Mouse (Mus musculus) G1E-ER4 (cell line): ENCODE data around the gene Mat2a. TPM values are rescaled to one million over a fixed set of nuclear protein-coding genes. Genes with fewer than 3 reads are reported as not detected.

Experiments used
- GATA1 ChIP-seq: IDR thresholded peaks from one replicate; pipeline ENCODE4 v1.8.0; 2012; ENCODE audit warnings: low read length, inconsistent platforms
- polyA plus RNA-seq: library from polyadenylated mRNA; stranded (reverse); fragments of >175 nt; gene quantifications from 2 replicates; pipeline ENCODE4 v1.2.3, GENCODE M21; 2012

The Mat2a gene
- polyA plus RNA-seq, 1 experiment, result 29.5 TPM

DNA sequence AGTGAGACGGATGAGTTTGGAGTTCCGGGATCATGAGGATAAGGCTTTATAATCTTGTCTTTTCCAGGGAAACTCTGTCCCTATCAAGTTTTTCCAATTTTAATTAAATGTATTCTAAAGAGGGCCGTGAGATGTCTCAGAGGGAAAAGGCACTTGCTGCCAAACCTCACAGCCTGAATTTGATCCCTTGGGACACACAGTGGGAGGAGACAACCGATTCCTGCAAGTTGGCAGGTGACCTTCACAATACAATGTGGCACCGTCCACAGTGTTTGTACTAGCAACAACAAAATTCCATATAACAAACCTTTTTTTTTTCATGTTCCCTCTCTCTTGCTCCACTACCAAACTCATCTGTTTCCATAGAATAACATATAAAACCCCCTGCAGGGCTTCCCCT is 19.6 kb upstream of the Mat2a start:
- no peak for TF ChIP-seq GATA1

DNA sequence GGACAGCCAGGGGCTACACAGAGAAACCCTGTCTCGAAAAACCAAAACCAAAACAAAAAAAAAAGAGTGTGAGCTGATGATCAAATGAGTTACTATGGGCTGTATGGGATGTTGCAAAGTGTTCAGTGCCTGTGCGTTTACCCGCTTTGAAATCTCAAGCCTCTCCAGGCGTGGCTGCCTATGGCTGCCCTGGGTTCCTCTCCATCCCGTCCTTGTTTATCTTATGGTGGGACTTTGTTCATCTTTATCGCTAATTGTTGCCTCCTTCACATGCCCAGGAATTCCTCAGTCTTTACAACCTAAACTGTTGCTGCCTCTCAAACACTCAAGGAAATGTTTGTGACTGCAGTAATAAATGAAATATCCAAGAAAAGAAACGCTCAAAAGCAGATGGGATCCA is 19.1 kb upstream of the Mat2a start:
- no peak for TF ChIP-seq GATA1

DNA sequence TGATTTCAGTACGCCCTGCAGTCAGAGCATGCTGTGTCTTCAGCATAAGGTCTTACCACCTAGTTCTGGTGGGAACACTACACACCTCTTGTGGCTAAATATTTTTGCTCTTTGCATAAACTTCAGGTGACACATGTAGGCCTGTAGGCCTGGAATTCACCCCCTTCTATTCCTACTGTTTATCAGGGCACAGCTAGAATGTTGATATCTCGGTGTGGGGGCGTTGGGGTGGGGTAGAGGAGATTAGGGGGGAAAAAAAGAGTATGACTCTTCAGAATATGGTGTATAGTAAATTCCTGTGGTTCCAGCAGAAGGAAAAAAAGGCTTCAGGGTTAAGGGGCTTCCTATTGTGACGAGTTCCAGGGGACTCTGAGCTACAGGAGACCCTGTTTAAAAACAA is 17.2 kb upstream of the Mat2a start:
- no peak for TF ChIP-seq GATA1

DNA sequence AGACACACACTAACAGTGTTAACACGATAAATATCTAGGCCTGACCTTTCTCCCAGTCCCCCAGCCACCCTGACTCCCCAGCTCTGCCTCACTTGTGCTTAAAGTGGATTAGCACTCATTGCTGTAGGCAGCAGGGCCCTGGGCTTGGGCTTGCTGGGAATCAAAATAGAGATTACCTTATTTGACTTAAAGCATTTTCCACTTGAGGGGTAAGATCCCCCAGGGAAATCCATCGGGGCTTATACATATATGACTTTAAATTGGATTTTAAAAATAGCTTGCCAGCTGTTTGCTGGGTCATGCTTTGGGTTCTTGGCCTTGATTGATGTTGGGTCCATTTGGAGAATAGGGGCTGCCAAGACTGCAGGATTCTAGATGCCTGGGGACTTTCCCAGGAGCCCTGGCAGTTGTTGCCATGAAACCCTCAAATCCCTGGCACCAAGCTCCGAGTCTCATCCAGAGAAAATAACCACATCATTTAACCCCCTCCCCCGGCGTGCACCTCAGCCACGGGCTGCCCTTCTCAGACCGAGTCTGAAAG is 15.5 kb upstream of the Mat2a start:
- no peak for TF ChIP-seq GATA1

DNA sequence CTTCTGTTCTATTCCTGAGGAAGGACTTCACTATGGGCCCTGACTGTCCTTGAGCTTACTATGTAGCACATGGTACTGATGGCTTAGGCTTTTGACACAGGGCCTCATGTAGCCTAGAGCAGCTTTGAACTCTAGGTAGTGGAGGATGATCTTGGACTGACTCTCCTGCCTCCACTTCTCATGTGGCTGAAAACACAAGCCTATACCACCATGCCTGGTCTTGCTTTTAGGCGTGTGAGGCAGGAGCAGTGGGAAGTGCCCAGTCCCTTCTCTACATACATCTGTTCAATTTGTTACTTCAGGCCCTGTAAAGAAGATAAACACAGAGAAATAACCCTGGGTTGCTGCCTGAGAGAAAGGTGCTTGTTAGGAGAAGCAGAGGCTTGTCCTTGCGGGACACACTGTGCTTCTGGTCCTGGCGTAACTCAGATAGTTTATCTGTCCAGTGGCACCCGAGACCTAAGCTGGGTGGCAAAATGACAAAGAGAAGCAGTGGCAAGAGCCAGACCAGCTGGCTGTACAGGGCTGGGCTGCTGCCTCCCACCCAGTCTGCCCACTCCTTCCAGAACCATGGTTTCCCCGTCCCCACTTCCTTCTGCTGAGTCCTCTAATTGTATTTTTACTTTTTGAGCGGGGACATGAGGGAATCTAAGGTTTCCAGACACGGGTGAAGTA is 14.9 kb upstream of the Mat2a start:
- no peak for TF ChIP-seq GATA1

GRCm38 (mm10) chr6:72453578-72453977 is 14.2 kb upstream of the Mat2a start:
- TF ChIP-seq GATA1, result no peak

GRCm38 (mm10) chr6:72452329-72452728 is 13.0 kb upstream of the Mat2a start:
- no peak for TF ChIP-seq GATA1

DNA sequence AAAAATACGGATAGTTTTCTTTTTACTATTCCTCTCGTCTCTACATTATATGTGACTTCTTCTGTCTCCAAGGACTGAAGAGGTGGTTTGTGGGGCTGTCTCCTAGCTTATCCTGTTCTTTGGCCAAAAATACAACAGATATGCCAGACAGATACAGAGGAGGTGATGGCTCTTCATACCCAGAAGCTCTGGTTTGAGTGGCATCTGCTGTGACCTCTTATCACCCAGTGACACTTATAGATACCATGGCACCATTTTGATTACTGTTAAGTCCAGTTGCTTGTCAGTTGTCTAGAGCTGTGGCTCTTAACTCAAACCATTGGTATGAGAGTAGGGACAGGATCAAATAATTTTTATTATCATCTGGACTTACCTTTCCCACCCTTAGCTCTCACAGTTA is 8.1 kb upstream of the Mat2a start:
- TF ChIP-seq GATA1, result no peak

- TF ChIP-seq GATA1, result no peak
Observed at GRCm38 (mm10) chr6:72445011-72445410, 5.7 kb upstream of the Mat2a start.

DNA sequence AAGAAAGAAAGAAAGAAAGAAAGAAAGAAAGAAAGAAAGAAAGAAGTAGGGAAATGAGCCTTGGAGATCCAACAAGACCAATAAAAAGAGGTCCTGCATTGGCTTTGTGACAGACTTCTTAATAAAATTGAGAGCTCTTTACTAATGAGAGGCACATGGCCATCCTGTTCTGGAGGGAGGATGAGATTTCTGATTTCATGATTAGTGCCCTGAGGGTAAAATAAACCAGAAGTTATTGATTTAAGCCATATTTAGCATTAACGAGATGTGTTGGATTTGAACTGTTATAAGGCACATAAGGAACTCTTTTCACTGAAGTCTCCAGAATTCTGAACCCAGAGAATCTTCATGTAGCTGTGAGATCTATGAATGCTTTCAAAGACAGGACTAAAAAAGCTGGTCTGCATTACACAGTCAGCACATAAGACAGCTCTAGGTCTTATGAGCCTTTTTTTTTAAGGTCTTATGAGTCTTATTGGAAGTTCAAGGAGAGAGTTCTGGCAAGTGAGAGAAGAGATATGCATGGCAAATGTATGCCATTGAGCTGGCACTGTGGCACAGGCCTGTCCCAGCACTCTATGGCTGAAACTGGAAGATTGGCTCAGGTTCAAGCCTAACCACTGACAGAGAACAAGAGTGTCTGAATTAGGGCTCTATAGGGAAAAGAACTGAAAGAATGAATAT is 3.7 kb upstream of the Mat2a start:
- no peak for TF ChIP-seq GATA1

- no peak for TF ChIP-seq GATA1
Observed at GRCm38 (mm10) chr6:72440186-72440990, 1.0 kb upstream of the Mat2a start.

DNA sequence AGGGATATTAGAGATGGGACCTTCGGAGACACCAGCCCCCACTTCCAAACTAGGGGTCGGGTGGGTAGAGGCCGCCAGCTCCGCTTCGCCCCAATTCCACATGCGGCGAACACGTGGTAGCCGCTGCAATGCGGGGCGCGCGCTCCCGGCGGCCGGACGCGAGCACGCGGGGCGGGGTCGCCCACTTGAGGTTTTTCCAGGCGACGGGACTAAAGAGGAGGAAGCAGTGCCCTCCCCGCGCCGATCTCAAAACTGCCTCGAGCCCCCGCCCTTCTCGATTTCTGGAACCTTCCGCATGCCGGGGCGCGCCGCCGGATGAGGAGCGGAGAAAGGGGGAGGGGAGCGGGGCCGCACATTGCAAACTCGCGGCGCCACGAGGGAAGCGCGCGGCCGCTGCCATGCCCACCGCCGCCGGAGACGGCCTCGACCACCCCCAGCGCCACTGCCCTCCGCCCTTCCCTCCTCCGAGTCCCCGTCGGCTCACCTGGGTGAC is 450 bp downstream of the Mat2a start:
- TF ChIP-seq GATA1, result no peak

GRCm38 (mm10) chr6:72438226-72438625 is 1.1 kb downstream of the Mat2a start:
- TF ChIP-seq GATA1, result no peak

DNA sequence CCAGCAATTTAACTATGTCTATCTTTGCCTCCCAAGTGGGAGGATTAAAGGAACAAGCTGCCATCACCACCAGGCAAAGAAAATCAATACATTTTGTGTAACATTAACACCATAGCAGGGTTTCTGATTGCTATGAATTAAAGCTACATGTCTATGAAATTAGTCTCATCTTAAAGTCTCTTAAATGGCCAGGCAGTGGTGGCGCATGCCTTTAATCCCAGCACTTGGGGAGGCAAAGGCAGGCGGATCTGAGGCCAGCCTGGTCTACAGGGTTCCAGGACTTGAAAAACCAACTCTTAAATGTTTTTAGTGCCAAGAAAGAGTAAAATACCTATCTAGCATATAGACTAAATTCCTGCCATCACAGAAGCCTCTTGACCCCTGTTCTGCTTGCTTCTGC is 7.2 kb downstream of the Mat2a start:
- no peak for TF ChIP-seq GATA1

GRCm38 (mm10) chr6:72430989-72431921 is 8.1 kb downstream of the Mat2a start:
- TF ChIP-seq GATA1, result no peak
